Mouse (Mus musculus) natural killer cell, adult 2 months (primary cell): ENCODE measurements around the gene Gm5797.
"Not testable (repeated sequence)": the region's sequence is repeated elsewhere in the genome, so short reads cannot be mapped to it uniquely, and the experiment has no call there.

Experiments
- DNase-seq, 2 experiments: peaks; one replicate each; pipeline ENCODE4 v3.0.0; 2022; ENCODE audit warnings: low spot score in 2 of 2

Gene Gm5797

DNA sequence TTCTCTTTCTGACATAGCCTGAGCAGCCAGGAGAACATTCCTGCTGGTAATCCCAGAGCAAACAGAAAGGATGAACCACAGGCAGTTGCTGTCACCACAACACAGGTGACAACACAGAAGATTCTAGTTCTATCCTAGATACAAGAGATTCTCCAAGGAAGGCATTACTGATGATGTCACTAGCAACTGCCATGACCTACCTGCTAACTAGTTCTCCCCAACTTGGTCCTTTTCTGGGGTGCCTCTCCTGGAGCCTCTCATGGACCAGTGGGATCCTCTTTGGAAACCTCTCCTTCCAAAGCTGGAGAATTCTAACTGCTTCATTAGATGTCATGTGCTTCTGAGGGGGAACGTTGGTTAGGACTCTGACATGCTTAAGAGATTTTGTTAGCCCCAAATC is at the start of gene Gm5797:
Gene Gm5797, minus strand, starts transcription at position 101 of the 400 bp plus-strand sequence.
- DNase-seq: not testable (repeated sequence)

DNA sequence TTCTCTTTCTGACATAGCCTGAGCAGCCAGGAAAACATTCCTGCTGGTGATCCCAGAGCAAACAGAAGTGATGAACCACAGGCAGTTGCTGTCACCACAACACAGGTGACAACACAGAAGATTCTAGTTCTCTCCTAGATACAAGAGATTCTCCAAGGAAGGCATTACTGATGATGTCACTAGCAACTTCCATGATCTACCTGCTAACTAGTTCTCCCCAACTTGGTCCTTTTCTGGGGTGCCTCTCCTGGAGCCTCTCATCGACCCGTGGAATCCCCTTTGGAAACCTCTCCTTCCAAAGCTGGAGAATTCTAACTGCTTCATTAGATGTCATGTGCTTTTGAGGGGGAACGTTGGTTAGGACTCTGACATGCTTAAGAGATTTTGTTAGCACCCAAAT is 32.8 kb upstream of the Gm5797 start, which contains the start of gene Gm8374:
Gene Gm8374, minus strand, starts transcription at position 101 of the 400 bp plus-strand sequence.
- DNase-seq: not testable (repeated sequence)

GRCm38 (mm10) chr14:7315093-7315492 is 17.1 kb downstream of the Gm5797 start:
- DNase-seq: not testable (repeated sequence)

DNA sequence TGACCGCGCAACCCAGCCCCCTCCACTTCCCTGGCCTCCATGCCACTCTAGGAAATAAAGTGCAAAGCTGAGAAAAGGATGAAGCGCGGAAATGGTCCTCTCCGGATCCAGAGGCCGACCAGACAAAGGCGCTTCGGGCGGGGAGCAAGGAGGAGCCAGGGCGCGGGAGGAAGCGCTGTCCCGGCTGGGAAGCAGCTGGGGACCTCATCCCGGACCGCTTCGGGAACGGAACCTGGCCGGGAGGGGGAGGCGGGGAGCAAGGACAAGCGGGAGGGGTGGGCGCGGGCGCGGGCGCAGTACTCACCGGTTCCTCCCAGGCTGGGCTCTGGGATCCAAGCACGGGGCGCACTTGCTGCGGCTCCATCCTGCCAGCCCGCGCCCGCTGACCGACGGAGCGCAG is 17.5 kb downstream of the Gm5797 start, which contains the start of gene Gm3739:
Gene Gm3739, minus strand, starts transcription at position 389 of the 400 bp plus-strand sequence.
- not testable (repeated sequence) for DNase-seq
